In genomic region chr16:86888421-86888820, GRCm38 (mm10) we compare ENCODE assay signal across 20 mouse cellular contexts.
A peak's percentile ranks its signal among the peaks of the same experiment; 100 is the strongest.
DNase-seq lines count a peak whose midpoint lies in the region; ATAC-seq and TF ChIP-seq lines count a peak whose summit lies in the region.
"Had no signal": no experiment of that assay in that cellular context is flagged by ENCODE, and none has a peak within 500 bp of the region (broad histone marks: within the 10 kb centered on the region; RNA-seq: fewer than 3 reads in every experiment).

No protein-coding gene starts in this region.

- TF ChIP-seq CTCF in lung, embryonic 14.5 days (IDR thresholded peaks at IDR 0.05; ENCODE audit: low read depth), result no peak
- no peak for TF ChIP-seq CTCF in lung, adult 2 months (IDR thresholded peaks at IDR 0.05; ENCODE audit: insufficient read depth, low read length)

- 58% methylated on average over 5 of the region's 5 CpGs for WGBS in kidney, embryonic 14.5 days
- 52% methylated on average over 5 of the region's 5 CpGs for WGBS in kidney, embryonic 16.5 days
- WGBS in lung, embryonic 14.5 days, result 48% methylated on average over 5 of the region's 5 CpGs
- WGBS in lung, adult 2 months, result 32% methylated on average over 5 of the region's 5 CpGs
- 39% methylated on average over 5 of the region's 5 CpGs for WGBS in lung, embryonic 16.5 days

- peak; percentile 48 for DNase-seq in lung, embryonic 14.5 days
- DNase-seq in lung, adult 2 months, result no peak
- DNase-seq in lung, postnatal 36 days, result no peak
- DNase-seq: adrenal gland, adult 2 months; adrenal gland, postnatal 10 days; adrenal gland, postnatal 25 days; cerebellum, adult 11-12 months; cerebellum, adult 2 months; cerebellum, adult 9-10 months; cerebellum, postnatal 10 days; cerebellum, postnatal 25 days had no signal

- ATAC-seq in kidney, embryonic 14.5 days (ENCODE audit: low FRiP score, low TSS enrichment), result 0 out of 2 replicates have a peak, but pooled peaks have one; percentile 25
- no peak for ATAC-seq in kidney, embryonic 16.5 days (ENCODE audit: low FRiP score, low TSS enrichment)
- ATAC-seq in lung, embryonic 14.5 days (ENCODE audit: insufficient read depth), result peak; percentile 75; the same call in 1 of the 2 replicates
- peak; percentile 74 for ATAC-seq in lung, embryonic 16.5 days (ENCODE audit: low read depth)
- ATAC-seq in megakaryocyte, adult 5-6 weeks (ENCODE audit: poor library complexity, severe bottlenecking), result no peak
- ATAC-seq: forebrain, embryonic 13.5 days; forebrain, embryonic 15.5 days had no signal

- no peak overlapping the region for H3K9ac ChIP-seq in kidney, embryonic 14.5 days (ENCODE audit: low read depth, low read length)
- no peak overlapping the region for H3K9ac ChIP-seq in kidney, embryonic 16.5 days (replicated peaks; ENCODE audit: low read length)
- no peak overlapping the region for H3K9ac ChIP-seq in lung, embryonic 14.5 days
- no peak overlapping the region for H3K9ac ChIP-seq in lung, embryonic 16.5 days (ENCODE audit: low read length)
- H3K9ac ChIP-seq: embryonic facial prominence, embryonic 12.5 days; forebrain, embryonic 13.5 days; forebrain, embryonic 15.5 days had no signal

- H3K36me3 ChIP-seq in kidney, embryonic 14.5 days (ENCODE audit: control insufficient read depth, insufficient read depth, low read length), result no peaks in the 10 kb centered on the region
- no peaks in the 10 kb centered on the region for H3K36me3 ChIP-seq in kidney, embryonic 16.5 days (ENCODE audit: insufficient read depth, low read length)
- no peaks in the 10 kb centered on the region for H3K36me3 ChIP-seq in lung, embryonic 14.5 days (ENCODE audit: insufficient read depth)
- no peaks in the 10 kb centered on the region for H3K36me3 ChIP-seq in lung, embryonic 16.5 days (ENCODE audit: control insufficient read depth, insufficient read depth, low read length)
- H3K36me3 ChIP-seq in megakaryocyte, embryonic 14.5 days (replicated peaks; ENCODE audit: low read length), result no peaks in the 10 kb centered on the region
- H3K36me3 ChIP-seq: embryonic facial prominence, embryonic 10.5 days; embryonic facial prominence, embryonic 12.5 days; forebrain, embryonic 15.5 days had no signal

- H3K4me2 ChIP-seq in kidney, embryonic 14.5 days (replicated peaks; ENCODE audit: low read depth, low read length), result no peak overlapping the region
- no peak overlapping the region for H3K4me2 ChIP-seq in kidney, embryonic 16.5 days (replicated peaks; ENCODE audit: low read depth, low read length)
- no peak overlapping the region for H3K4me2 ChIP-seq in lung, embryonic 14.5 days
- no peak overlapping the region for H3K4me2 ChIP-seq in lung, embryonic 16.5 days (ENCODE audit: low read depth, low read length)
- H3K4me2 ChIP-seq: embryonic facial prominence, embryonic 12.5 days; forebrain, embryonic 13.5 days; forebrain, embryonic 15.5 days had no signal

- no peak overlapping the region for H3K27ac ChIP-seq in kidney, embryonic 14.5 days (ENCODE audit: low read depth, low read length)
- H3K27ac ChIP-seq in kidney, embryonic 16.5 days (ENCODE audit: low read length), result no peak overlapping the region
- no peak overlapping the region for H3K27ac ChIP-seq in lung, embryonic 14.5 days (ENCODE audit: low read depth)
- H3K27ac ChIP-seq in lung, embryonic 16.5 days (ENCODE audit: low read length), result peak overlapping the region; percentile 31; the same call in 1 of the 2 replicates
- H3K27ac ChIP-seq: embryonic facial prominence, embryonic 10.5 days; embryonic facial prominence, embryonic 12.5 days; forebrain, embryonic 13.5 days; forebrain, embryonic 15.5 days had no signal

- no peak for TF ChIP-seq POLR2A in lung, adult 2 months (IDR thresholded peaks at IDR 0.05; ENCODE audit: borderline replicate concordance, extremely low read depth, low read depth, low read length)

- H3K4me1 ChIP-seq in kidney, embryonic 14.5 days (ENCODE audit: control insufficient read depth, insufficient read depth, low read length), result no peaks in the 10 kb centered on the region
- peaks cover 8% of the 10 kb centered on the region for H3K4me1 ChIP-seq in kidney, embryonic 16.5 days (ENCODE audit: insufficient read depth, low read length)
- no peaks in the 10 kb centered on the region for H3K4me1 ChIP-seq in lung, embryonic 14.5 days (ENCODE audit: insufficient read depth)
- H3K4me1 ChIP-seq in lung, adult 2 months (ENCODE audit: control insufficient read depth, insufficient read depth, low read length), result peaks cover 4% of the 10 kb centered on the region
- H3K4me1 ChIP-seq in lung, embryonic 16.5 days (replicated peaks; ENCODE audit: control insufficient read depth, insufficient read depth, low read length), result no peaks in the 10 kb centered on the region; the same call in 1 of the 2 replicates
- H3K4me1 ChIP-seq in megakaryocyte, embryonic 14.5 days, result no peaks in the 10 kb centered on the region
- H3K4me1 ChIP-seq: embryonic facial prominence, embryonic 10.5 days; embryonic facial prominence, embryonic 12.5 days; forebrain, embryonic 13.5 days; forebrain, embryonic 15.5 days had no signal

- no peaks in the 10 kb centered on the region for H3K27me3 ChIP-seq in kidney, embryonic 14.5 days (ENCODE audit: control insufficient read depth, insufficient read depth, low read length)
- H3K27me3 ChIP-seq in kidney, embryonic 16.5 days (ENCODE audit: insufficient read depth, low read length), result no peaks in the 10 kb centered on the region
- no peaks in the 10 kb centered on the region for H3K27me3 ChIP-seq in lung, embryonic 14.5 days (ENCODE audit: insufficient read depth, low read length)
- H3K27me3 ChIP-seq in lung, embryonic 16.5 days (ENCODE audit: control insufficient read depth, insufficient read depth, low read depth, low read length), result no peaks in the 10 kb centered on the region
- no peaks in the 10 kb centered on the region for H3K27me3 ChIP-seq in megakaryocyte, embryonic 14.5 days (replicated peaks)
- H3K27me3 ChIP-seq: embryonic facial prominence, embryonic 12.5 days; forebrain, embryonic 13.5 days; forebrain, embryonic 15.5 days had no signal

- no peaks in the 10 kb centered on the region for H3K9me3 ChIP-seq in kidney, embryonic 14.5 days (ENCODE audit: control insufficient read depth, low read length)
- no peaks in the 10 kb centered on the region for H3K9me3 ChIP-seq in kidney, embryonic 16.5 days (ENCODE audit: low read length)
- H3K9me3 ChIP-seq in lung, embryonic 14.5 days (ENCODE audit: low read depth, low read length), result no peaks in the 10 kb centered on the region
- H3K9me3 ChIP-seq in lung, embryonic 16.5 days (ENCODE audit: control insufficient read depth, low read length), result no peaks in the 10 kb centered on the region
- H3K9me3 ChIP-seq in megakaryocyte, embryonic 14.5 days, result peaks cover 8% of the 10 kb centered on the region; the same call in 1 of the 2 replicates
- H3K9me3 ChIP-seq: embryonic facial prominence, embryonic 10.5 days; embryonic facial prominence, embryonic 12.5 days; forebrain, embryonic 13.5 days; forebrain, embryonic 15.5 days had no signal

- H3K4me3 ChIP-seq in kidney, embryonic 14.5 days (ENCODE audit: low read length), result no peak overlapping the region
- H3K4me3 ChIP-seq in kidney, embryonic 16.5 days (ENCODE audit: low read length), result no peak overlapping the region
- no peak overlapping the region for H3K4me3 ChIP-seq in lung, embryonic 14.5 days (ENCODE audit: low read depth, low read length)
- H3K4me3 ChIP-seq in lung, adult 2 months (replicated peaks; ENCODE audit: extremely low read depth, low read depth, low read length), result no peak overlapping the region
- H3K4me3 ChIP-seq in lung, embryonic 16.5 days (ENCODE audit: low read length), result no peak overlapping the region
- H3K4me3 ChIP-seq in megakaryocyte, embryonic 14.5 days (replicated peaks), result peak overlapping the region; percentile 34
- H3K4me3 ChIP-seq: embryonic facial prominence, embryonic 10.5 days; embryonic facial prominence, embryonic 12.5 days; forebrain, embryonic 13.5 days; forebrain, embryonic 15.5 days had no signal

Comparison
In these comparisons a context has a peak if more than half of its experiments do, and no peak if none do; other contexts are left out.
1. ATAC-seq: peak in kidney, embryonic 14.5 days (single experiment), lung, embryonic 14.5 days (single experiment) and lung, embryonic 16.5 days (single experiment); none in kidney, embryonic 16.5 days (single experiment) and megakaryocyte, adult 5-6 weeks (single experiment).